Mouse (Mus musculus): ENCODE measurements at regions not wholly inside any gene's neighbourhood (a gene's known extent, or its start where the extent isn't known, plus 50 kb on each side); places are given as distances from the start of the nearest gene placed in this dataset.

- H3K4me1 ChIP-seq (ENCODE audit: control insufficient read depth, insufficient read depth, low read length): no peaks in the 10 kb centered on the region
- H3K4me3 ChIP-seq (replicated peaks; ENCODE audit: extremely low read depth, low read depth, low read length): no peak overlapping the region
- TF ChIP-seq POLR2A (IDR thresholded peaks at IDR 0.05; ENCODE audit: borderline replicate concordance, extremely low read depth, low read depth, low read length) (no peak), CTCF (IDR thresholded peaks at IDR 0.05; ENCODE audit: insufficient read depth, low read length) (no peak)
- no peak for DNase-seq
Observed at GRCm38 (mm10) chr5:12309408-12309807, 73.8 kb upstream of the Sema3d start.

DNA sequence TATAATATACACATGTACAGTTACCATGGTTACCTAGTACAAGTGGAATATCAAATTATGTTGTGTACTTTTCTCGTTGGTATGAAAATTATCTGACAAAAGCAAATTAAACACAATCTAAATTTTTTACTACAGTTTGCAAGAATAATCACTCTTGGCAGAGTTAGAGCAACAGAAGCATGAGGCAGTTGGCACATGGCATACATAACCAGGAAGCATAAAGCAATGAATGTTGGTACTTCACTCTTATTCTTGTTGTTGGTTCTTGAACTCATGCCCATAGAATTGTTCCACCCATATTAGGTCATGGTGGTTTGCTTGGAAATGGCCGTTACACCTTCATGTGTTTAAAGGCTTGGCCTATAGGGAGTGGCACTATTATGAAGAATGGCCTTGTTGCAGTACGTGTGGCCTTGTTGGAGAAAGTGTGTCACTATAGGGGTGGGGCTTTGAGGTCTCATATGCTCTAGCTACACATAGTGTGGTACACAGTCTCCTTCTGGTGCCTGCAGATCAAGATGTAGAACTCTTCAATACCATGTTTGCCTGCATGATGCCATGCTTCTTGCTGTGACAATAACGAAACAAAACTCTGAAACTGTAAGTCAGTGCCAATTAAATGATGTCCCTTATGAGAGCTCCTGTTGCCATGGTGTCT lies 50.4 kb upstream of the Sema3d start:
- TF ChIP-seq CTCF (IDR thresholded peaks at IDR 0.05; ENCODE audit: insufficient read depth, low read length) (no peak), POLR2A (IDR thresholded peaks at IDR 0.05; ENCODE audit: borderline replicate concordance, extremely low read depth, low read depth, low read length) (no peak)
- 69% methylated on average over 4 of the region's 4 CpGs for WGBS
- Histone ChIP-seq H3K4me1 (ENCODE audit: control insufficient read depth, insufficient read depth, low read length) (no peaks in the 10 kb centered on the region), H3K4me3 (replicated peaks; ENCODE audit: extremely low read depth, low read depth, low read length) (no peak overlapping the region)
- no peak for DNase-seq

Data from lung, adult 2 months (tissue).